Mouse (Mus musculus) liver, postnatal 0 days (tissue): Measurements from ENCODE around the gene Adamts20.

Source experiments
- CTCF ChIP-seq: sonication (generic); IDR thresholded peaks from 2 replicates; pipeline ENCODE4 v1.5.1; 2016; ENCODE audit warnings: antibody characterized with exemption, low read depth
- EP300 ChIP-seq: IDR thresholded peaks from 2 replicates; pipeline ENCODE4 v1.6.1; 2016; ENCODE audit warnings: antibody characterized with exemption, low read depth, mild to moderate bottlenecking

- TF ChIP-seq EP300 (no peak), CTCF (no peak)
Observed at GRCm38 (mm10) chr15:94248386-94248785, 216.8 kb downstream of the Adamts20 start.
